Comparison of ENCODE assay signal across 13 mouse cellular contexts in the genomic region with DNA sequence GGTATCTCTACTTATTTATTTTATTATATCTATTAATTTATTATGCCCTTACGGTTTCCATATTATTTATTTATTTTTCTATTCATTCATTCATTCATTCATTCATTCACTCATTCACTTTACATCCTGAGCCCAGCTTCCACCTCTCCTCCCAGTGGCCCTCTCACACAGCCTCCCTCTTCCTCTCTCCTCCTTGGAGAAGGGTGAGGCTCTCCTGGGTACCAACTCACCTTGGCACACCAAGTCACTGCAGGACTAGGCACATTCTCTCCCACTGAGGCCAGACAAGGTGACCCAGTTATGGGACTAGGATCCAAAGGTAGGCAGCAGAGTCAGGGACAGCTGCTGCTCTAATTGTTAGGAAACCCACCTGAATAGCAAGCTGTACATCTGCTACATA. TPM values are rescaled to one million over a fixed set of nuclear protein-coding genes. Genes with fewer than 3 reads are reported as not detected.
DNase-seq lines count a peak whose midpoint lies in the region; ATAC-seq and TF ChIP-seq lines count a peak whose summit lies in the region.
"Had no signal": no experiment of that assay in that cellular context is flagged by ENCODE, and none has a peak within 500 bp of the region (broad histone marks: within the 10 kb centered on the region; RNA-seq: fewer than 3 reads in every experiment).

No protein-coding gene starts in this region.

- TF ChIP-seq CTCF in midbrain, postnatal 0 days (IDR thresholded peaks at IDR 0.05), result no peak
- TF ChIP-seq CTCF in hindbrain, postnatal 0 days (IDR thresholded peaks at IDR 0.05; ENCODE audit: low read depth), result no peak

- H3K9me3 ChIP-seq in midbrain, embryonic 11.5 days (ENCODE audit: control insufficient read depth, low read length), result no peaks in the 10 kb centered on the region
- H3K9me3 ChIP-seq in midbrain, postnatal 0 days (ENCODE audit: low read length), result no peaks in the 10 kb centered on the region
- no peaks in the 10 kb centered on the region for H3K9me3 ChIP-seq in hindbrain, postnatal 0 days (ENCODE audit: low read length)
- H3K9me3 ChIP-seq in neural tube, embryonic 15.5 days (replicated peaks), result no peaks in the 10 kb centered on the region
- H3K9me3 ChIP-seq: embryonic facial prominence, embryonic 15.5 days; heart, embryonic 10.5 days had no signal

- H3K36me3 ChIP-seq in midbrain, embryonic 11.5 days (ENCODE audit: control insufficient read depth, insufficient read depth, low read length), result no peaks in the 10 kb centered on the region
- H3K36me3 ChIP-seq in midbrain, postnatal 0 days (ENCODE audit: insufficient read depth, low read length), result no peaks in the 10 kb centered on the region
- no peaks in the 10 kb centered on the region for H3K36me3 ChIP-seq in hindbrain, postnatal 0 days (ENCODE audit: insufficient read depth, low read length)
- no peaks in the 10 kb centered on the region for H3K36me3 ChIP-seq in neural tube, embryonic 15.5 days
- H3K36me3 ChIP-seq: embryonic facial prominence, embryonic 15.5 days; heart, embryonic 10.5 days had no signal

- H3K9ac ChIP-seq in midbrain, embryonic 11.5 days (ENCODE audit: low read length), result no peak overlapping the region
- no peak overlapping the region for H3K9ac ChIP-seq in midbrain, postnatal 0 days (replicated peaks; ENCODE audit: low read length, poor library complexity, severe bottlenecking)
- no peak overlapping the region for H3K9ac ChIP-seq in hindbrain, postnatal 0 days (replicated peaks; ENCODE audit: low read length)
- H3K9ac ChIP-seq in neural tube, embryonic 15.5 days (replicated peaks), result no peak overlapping the region
- H3K9ac ChIP-seq: embryonic facial prominence, embryonic 15.5 days had no signal

- no peak overlapping the region for H3K27ac ChIP-seq in midbrain, embryonic 11.5 days (ENCODE audit: low read depth, low read length)
- no peak overlapping the region for H3K27ac ChIP-seq in midbrain, postnatal 0 days (ENCODE audit: low read depth, low read length)
- H3K27ac ChIP-seq in hindbrain, postnatal 0 days, result no peak overlapping the region
- H3K27ac ChIP-seq in neural tube, embryonic 15.5 days (replicated peaks), result no peak overlapping the region
- H3K27ac ChIP-seq: embryonic facial prominence, embryonic 15.5 days; heart, embryonic 10.5 days had no signal

- WGBS in midbrain, embryonic 11.5 days, result 61% methylated on average over 1 of the region's 1 CpGs
- 76% methylated on average over 1 of the region's 1 CpGs for WGBS in midbrain, postnatal 0 days
- WGBS in hindbrain, postnatal 0 days, result 55% methylated on average over 1 of the region's 1 CpGs
- 69% methylated on average over 1 of the region's 1 CpGs for WGBS in neural tube, embryonic 15.5 days

- H3K27me3 ChIP-seq in midbrain, embryonic 11.5 days (ENCODE audit: control insufficient read depth, insufficient read depth, low read length), result no peaks in the 10 kb centered on the region
- no peaks in the 10 kb centered on the region for H3K27me3 ChIP-seq in midbrain, postnatal 0 days (ENCODE audit: insufficient read depth, low read length)
- no peaks in the 10 kb centered on the region for H3K27me3 ChIP-seq in hindbrain, postnatal 0 days (ENCODE audit: insufficient read depth, low read length)
- no peaks in the 10 kb centered on the region for H3K27me3 ChIP-seq in neural tube, embryonic 15.5 days (replicated peaks)
- H3K27me3 ChIP-seq: embryonic facial prominence, embryonic 15.5 days had no signal

- DNase-seq in cerebellum, adult 9-11 months, result peak; percentile 18
- DNase-seq in cerebellum, adult 11 months, result no peak
- DNase-seq in midbrain, embryonic 11.5 days (ENCODE audit: low spot score, missing footprints), result peak; percentile 79
- DNase-seq in midbrain, postnatal 0 days (ENCODE audit: low spot score), result no peak
- no peak for DNase-seq in hindbrain, postnatal 0 days (ENCODE audit: low spot score)
- no peak for DNase-seq in layer of hippocampus, adult 11-12 months (ENCODE audit: low spot score)
- no peak for DNase-seq in lung, adult 18-20 months

- H3K4me2 ChIP-seq in midbrain, embryonic 11.5 days, result no peak overlapping the region
- H3K4me2 ChIP-seq in midbrain, postnatal 0 days (ENCODE audit: low read depth, low read length, poor library complexity, severe bottlenecking), result no peak overlapping the region
- H3K4me2 ChIP-seq in hindbrain, postnatal 0 days (ENCODE audit: low read depth, low read length), result no peak overlapping the region
- no peak overlapping the region for H3K4me2 ChIP-seq in neural tube, embryonic 15.5 days
- H3K4me2 ChIP-seq: embryonic facial prominence, embryonic 15.5 days; liver, embryonic 11.5 days had no signal

- ATAC-seq in midbrain, embryonic 11.5 days (ENCODE audit: low FRiP score), result peak; percentile 64; the same call in 1 of the 2 replicates
- no peak; the same call in 1 of the 2 replicates for ATAC-seq in midbrain, postnatal 0 days (ENCODE audit: low FRiP score)
- ATAC-seq in hindbrain, postnatal 0 days, result peak; percentile 70
- peak; percentile 63 for ATAC-seq in neural tube, embryonic 15.5 days (ENCODE audit: low FRiP score)
- ATAC-seq: CD4-positive, CD25-positive, alpha-beta regulatory T cell, adult 4 months had no signal

- H3K4me1 ChIP-seq in midbrain, embryonic 11.5 days (ENCODE audit: control insufficient read depth, insufficient read depth, low read length), result no peaks in the 10 kb centered on the region
- H3K4me1 ChIP-seq in midbrain, postnatal 0 days (ENCODE audit: insufficient read depth, low read length), result no peaks in the 10 kb centered on the region
- no peaks in the 10 kb centered on the region for H3K4me1 ChIP-seq in hindbrain, postnatal 0 days (ENCODE audit: insufficient read depth, low read length)
- H3K4me1 ChIP-seq in neural tube, embryonic 15.5 days, result peaks cover 9% of the 10 kb centered on the region
- H3K4me1 ChIP-seq: embryonic facial prominence, embryonic 15.5 days; heart, embryonic 10.5 days had no signal

- no peak overlapping the region for H3K4me3 ChIP-seq in midbrain, embryonic 11.5 days (ENCODE audit: low read depth, low read length)
- H3K4me3 ChIP-seq in midbrain, postnatal 0 days (ENCODE audit: low read depth, low read length), result no peak overlapping the region
- H3K4me3 ChIP-seq in hindbrain, postnatal 0 days (ENCODE audit: low read length), result no peak overlapping the region
- H3K4me3 ChIP-seq in neural tube, embryonic 15.5 days (replicated peaks), result no peak overlapping the region
- H3K4me3 ChIP-seq: embryonic facial prominence, embryonic 15.5 days; heart, embryonic 10.5 days had no signal

RNA-seq across cellular contexts. Expression of gene Col9a1, which starts 5.5 kb away (rescaled TPM):
- 8.6 and 9.0 TPM in 2 replicates for polyA plus RNA-seq in midbrain, embryonic 11.5 days (2014; fragmentation: Nextera tagmentation; extraction: Ambion mirVana)
- total RNA-seq in midbrain, postnatal 0 days (2014; rRNA removed), result 1.7 and 2.2 TPM in 2 replicates
- polyA plus RNA-seq in midbrain, postnatal 0 days (2015; fragmentation: Nextera tagmentation; extraction: Ambion mirVana), result 1.2 and 1.6 TPM in 2 replicates
- 2.4 and 3.7 TPM in 2 replicates for total RNA-seq in hindbrain, postnatal 0 days (2014; rRNA removed)
- polyA plus RNA-seq in hindbrain, postnatal 0 days (2015; fragmentation: Nextera tagmentation; extraction: Ambion mirVana), result 3.0 TPM in 2 replicates
- 7.0 and 11.5 TPM in 2 replicates for polyA plus RNA-seq in neural tube, embryonic 15.5 days (2015; fragmentation: Nextera tagmentation; extraction: Ambion mirVana)
- polyA plus RNA-seq: CD4-positive, CD25-positive, alpha-beta regulatory T cell, adult 4 months; Patski had no signal

Comparison
In these comparisons a context has a peak if more than half of its experiments do, and no peak if none do; other contexts are left out.
1. DNase-seq: peak in cerebellum, adult 9-11 months (single experiment) and midbrain, embryonic 11.5 days (single experiment); none in cerebellum, adult 11 months (single experiment), midbrain, postnatal 0 days (single experiment), hindbrain, postnatal 0 days (single experiment), layer of hippocampus, adult 11-12 months (single experiment) and lung, adult 18-20 months (0 of 2).